Mouse (Mus musculus): ENCODE measurements around the gene Acadl.

- TF ChIP-seq RCOR1 (IDR thresholded peaks at IDR 0.05; ENCODE audit: low read depth, low read length) (no peak), NELFE (IDR thresholded peaks at IDR 0.05; ENCODE audit: low read depth, low read length) (no peak), MAX (IDR thresholded peaks at IDR 0.05; ENCODE audit: low read length) (no peak), USF1 (IDR thresholded peaks at IDR 0.05; ENCODE audit: low read depth, low read length) (no peak), CTCF (IDR thresholded peaks at IDR 0.05 in 2 of 3, conservative IDR thresholded peaks at IDR 0.05 in 1 of 3; ENCODE audit: control insufficient read depth in 1 of 3, insufficient read depth in 1 of 3, low read depth in 2 of 3, low read length in 3 of 3, poor library complexity in 1 of 3, severe bottlenecking in 1 of 3) (no peak)
Measured at GRCm38 (mm10) chr1:66806821-66807220, 56.3 kb downstream of the Acadl start.
